Mouse (Mus musculus) intestine, embryonic 14.5 days (tissue): ENCODE results near the gene Rbfox1. TPM values are rescaled to one million over a fixed set of nuclear protein-coding genes. Genes with fewer than 3 reads are reported as not detected.

Experiments
- ATAC-seq: fragments of 200-750 bp; cut with Nextera tagmentation; replicated peaks from 2 replicates; pipeline ENCODE4 v1.8.0; 2017; ENCODE audit warnings: low read depth, moderate number of reproducible peaks, moderate TSS enrichment, moderate library complexity; ENCODE audit not compliant: low FRiP score, low TSS enrichment
- DNase-seq: peaks from one replicate; pipeline ENCODE4 v3.0.0-alpha.2; 2018; ENCODE audit warnings: low spot score
- H3K27ac ChIP-seq: fragments of 300-500 bp; sonication (generic); 2 replicates; pipeline ENCODE4 v1.5.1; 2014; ENCODE audit warnings: low read depth, mild to moderate bottlenecking, control low read depth
- H3K27me3 ChIP-seq: fragments of 300-500 bp; sonication (generic); replicated peaks from 2 replicates; pipeline ENCODE4 v1.6.1; 2014; ENCODE audit warnings: low read length, control low read depth; ENCODE audit not compliant: control insufficient read depth, insufficient read depth
- H3K36me3 ChIP-seq: fragments of 300-500 bp; sonication (generic); 2 replicates; pipeline ENCODE4 v1.6.1; 2014; ENCODE audit warnings: low read length, control low read depth; ENCODE audit not compliant: control insufficient read depth, insufficient read depth
- H3K4me1 ChIP-seq: fragments of 300-500 bp; sonication (generic); replicated peaks from 2 replicates; pipeline ENCODE4 v1.6.1; 2014; ENCODE audit warnings: low read length, control low read depth, mixed read lengths; ENCODE audit not compliant: control insufficient read depth, insufficient read depth
- H3K4me2 ChIP-seq: fragments of 300-500 bp; sonication (generic); 2 replicates; pipeline ENCODE4 v1.6.1; 2014; ENCODE audit warnings: low read length
- H3K4me3 ChIP-seq: fragments of 300-500 bp; sonication (generic); 2 replicates; pipeline ENCODE4 v1.5.1; 2014; ENCODE audit warnings: low read depth, low read length, control low read depth, mixed read lengths
- H3K9ac ChIP-seq: fragments of 300-500 bp; sonication (generic); 2 replicates; pipeline ENCODE4 v1.6.1; 2014; ENCODE audit warnings: mild to moderate bottlenecking, low read length
- H3K9me3 ChIP-seq: fragments of 300-500 bp; sonication (generic); 2 replicates; pipeline ENCODE4 v1.6.1; 2016; ENCODE audit warnings: low read length, control low read depth; ENCODE audit not compliant: control insufficient read depth
- WGBS: fragments of 180-500 bp; shearing (Covaris S2); extraction: QIAGEN DNeasy Blood & Tissue Kit; methylation state at CpG from one replicate; pipeline ENCODE4 v1.1.7; 2014; 5-methylcytosine and 5-hydroxymethylcytosine counted together
- polyA plus RNA-seq: library from polyadenylated mRNA; unstranded; fragments of >200 nt; fragmentation: Nextera tagmentation; extraction: Ambion mirVana; gene quantifications from 2 replicates; pipeline ENCODE4 v1.2.1, GENCODE M21; 2014

The Rbfox1 gene
- polyA plus RNA-seq, 1 experiment from 2014 or later = 3.3 TPM

- WGBS = no CpG with 5 or more reads among the region's 1 CpGs
- ATAC-seq = no peak
- H3K9ac ChIP-seq = no peak overlapping the region
- H3K4me1 ChIP-seq = no peaks in the 10 kb centered on the region
- no peak overlapping the region for H3K4me2 ChIP-seq
- no peak overlapping the region for H3K27ac ChIP-seq
- H3K4me3 ChIP-seq = no peak overlapping the region
- H3K9me3 ChIP-seq = no peaks in the 10 kb centered on the region
- no peak for DNase-seq
- H3K27me3 ChIP-seq = no peaks in the 10 kb centered on the region
- no peaks in the 10 kb centered on the region for H3K36me3 ChIP-seq
Observed at GRCm38 (mm10) chr16:6119472-6119871, 234.3 kb downstream of the Rbfox1 start.

- Histone ChIP-seq H3K9me3 (no peaks in the 10 kb centered on the region), H3K27me3 (no peaks in the 10 kb centered on the region), H3K4me1 (no peaks in the 10 kb centered on the region), H3K9ac (no peak overlapping the region), H3K27ac (no peak overlapping the region), H3K36me3 (no peaks in the 10 kb centered on the region), H3K4me2 (no peak overlapping the region), H3K4me3 (no peak overlapping the region)
- WGBS = no CpG with 5 or more reads among the region's 4 CpGs
- no peak for ATAC-seq
- DNase-seq = no peak
Observed at GRCm38 (mm10) chr16:6121232-6121631, 236.1 kb downstream of the Rbfox1 start.

- H3K36me3 ChIP-seq = no peaks in the 10 kb centered on the region
- no CpG with 5 or more reads among the region's 22 CpGs for WGBS
- no peak overlapping the region for H3K4me2 ChIP-seq
- H3K9ac ChIP-seq = no peak overlapping the region
- H3K27me3 ChIP-seq = no peaks in the 10 kb centered on the region
- H3K4me3 ChIP-seq = no peak overlapping the region
- ATAC-seq (no peak), DNase-seq (no peak)
- no peak overlapping the region for H3K27ac ChIP-seq
- no peaks in the 10 kb centered on the region for H3K9me3 ChIP-seq
- H3K4me1 ChIP-seq = no peaks in the 10 kb centered on the region
Observed at GRCm38 (mm10) chr16:6122859-6123258, 237.7 kb downstream of the Rbfox1 start.

- Histone ChIP-seq H3K27me3 (no peaks in the 10 kb centered on the region), H3K4me3 (no peak overlapping the region), H3K36me3 (no peaks in the 10 kb centered on the region), H3K4me2 (no peak overlapping the region), H3K9ac (no peak overlapping the region), H3K27ac (no peak overlapping the region), H3K9me3 (no peaks in the 10 kb centered on the region), H3K4me1 (no peaks in the 10 kb centered on the region)
- no CpG with 5 or more reads among the region's 5 CpGs for WGBS
- ATAC-seq = no peak
- no peak for DNase-seq
Observed at GRCm38 (mm10) chr16:6128314-6128713, 243.2 kb downstream of the Rbfox1 start.

- no CpG with 5 or more reads among the region's 7 CpGs for WGBS
- H3K27me3 ChIP-seq = no peaks in the 10 kb centered on the region
Observed at GRCm38 (mm10) chr16:6135016-6135415, 249.9 kb downstream of the Rbfox1 start.

GRCm38 (mm10) chr16:6139432-6139831, 254.3 kb downstream of the Rbfox1 start:
- H3K27ac ChIP-seq = no peak overlapping the region
- no peaks in the 10 kb centered on the region for H3K9me3 ChIP-seq
- no peak overlapping the region for H3K4me3 ChIP-seq
- no peaks in the 10 kb centered on the region for H3K27me3 ChIP-seq
- no peak overlapping the region for H3K4me2 ChIP-seq
- DNase-seq = no peak
- WGBS = 77% methylated on average over 1 of the region's 1 CpGs
- no peaks in the 10 kb centered on the region for H3K4me1 ChIP-seq
- H3K9ac ChIP-seq = no peak overlapping the region
- no peak for ATAC-seq
- no peaks in the 10 kb centered on the region for H3K36me3 ChIP-seq

More at GRCm38 (mm10) chr16:6135016-6135415, 249.9 kb downstream of the Rbfox1 start:
- no peaks in the 10 kb centered on the region for H3K4me1 ChIP-seq
- no peak overlapping the region for H3K27ac ChIP-seq
- H3K4me2 ChIP-seq = no peak overlapping the region
- ATAC-seq (no peak), DNase-seq (no peak)
- no peaks in the 10 kb centered on the region for H3K9me3 ChIP-seq
- no peak overlapping the region for H3K9ac ChIP-seq
- H3K36me3 ChIP-seq = no peaks in the 10 kb centered on the region
- H3K4me3 ChIP-seq = no peak overlapping the region

GRCm38 (mm10) chr16:6147957-6148356, 262.8 kb downstream of the Rbfox1 start:
- Histone ChIP-seq H3K27me3 (no peaks in the 10 kb centered on the region), H3K4me2 (no peak overlapping the region), H3K9ac (no peak overlapping the region), H3K4me3 (no peak overlapping the region), H3K9me3 (no peaks in the 10 kb centered on the region), H3K36me3 (no peaks in the 10 kb centered on the region), H3K27ac (no peak overlapping the region), H3K4me1 (no peaks in the 10 kb centered on the region)
- no peak for ATAC-seq
- DNase-seq = no peak
- WGBS = 71% methylated on average over 7 of the region's 7 CpGs

GRCm38 (mm10) chr16:6149345-6149744, 264.2 kb downstream of the Rbfox1 start:
- ATAC-seq (no peak), DNase-seq (no peak)
- no peaks in the 10 kb centered on the region for H3K27me3 ChIP-seq
- 67% methylated on average over 4 of the region's 4 CpGs for WGBS
- H3K9me3 ChIP-seq = no peaks in the 10 kb centered on the region
- H3K4me2 ChIP-seq = no peak overlapping the region
- no peaks in the 10 kb centered on the region for H3K36me3 ChIP-seq
- no peak overlapping the region for H3K4me3 ChIP-seq
- no peaks in the 10 kb centered on the region for H3K4me1 ChIP-seq
- no peak overlapping the region for H3K9ac ChIP-seq
- no peak overlapping the region for H3K27ac ChIP-seq

GRCm38 (mm10) chr16:6155556-6155955, 270.4 kb downstream of the Rbfox1 start:
- no peak for DNase-seq
- no peaks in the 10 kb centered on the region for H3K27me3 ChIP-seq
- no peak for ATAC-seq
- H3K9me3 ChIP-seq = no peaks in the 10 kb centered on the region
- H3K4me3 ChIP-seq = no peak overlapping the region
- H3K4me1 ChIP-seq = no peaks in the 10 kb centered on the region
- H3K9ac ChIP-seq = no peak overlapping the region
- WGBS = 69% methylated on average over 2 of the region's 2 CpGs
- H3K4me2 ChIP-seq = no peak overlapping the region
- no peak overlapping the region for H3K27ac ChIP-seq
- no peaks in the 10 kb centered on the region for H3K36me3 ChIP-seq
